Mouse (Mus musculus) cerebellum, adult 2 months (tissue): Measurements from ENCODE around the gene Rrn3.

Source experiments
- CTCF ChIP-seq: fragments of 200-500 bp; IDR thresholded peaks from 2 replicates; pipeline ENCODE4 v1.5.1; 2011; ENCODE audit warnings: low read depth, mild to moderate bottlenecking, control low read depth, low read length, moderate library complexity, borderline replicate concordance; ENCODE audit not compliant: insufficient read depth
- POLR2A ChIP-seq: fragments of 200-500 bp; IDR thresholded peaks from 2 replicates; pipeline ENCODE4 v1.6.1; 2011; ENCODE audit warnings: low read length, control low read depth, borderline replicate concordance; ENCODE audit not compliant: insufficient read depth

DNA sequence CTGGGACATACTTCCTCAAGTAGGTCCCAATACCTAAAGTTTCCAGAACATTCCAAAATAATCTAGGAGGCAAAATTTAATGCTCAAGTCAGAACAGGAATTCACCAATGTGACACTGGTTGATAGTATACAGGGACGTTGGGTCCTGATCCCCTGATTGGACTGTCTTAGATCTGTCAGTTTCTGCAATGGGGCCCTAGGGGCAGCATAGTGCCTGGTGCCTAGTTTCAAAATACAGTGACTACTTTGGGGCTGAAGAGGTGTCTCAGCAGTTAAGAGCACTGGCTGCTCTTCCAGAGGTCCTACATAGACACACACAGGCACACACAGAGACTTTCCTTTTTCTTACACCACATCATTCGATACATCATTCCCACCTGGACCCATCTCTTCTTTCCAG lies 39.7 kb upstream of the Rrn3 start:
- TF ChIP-seq CTCF (no peak), POLR2A (no peak)
